Mouse (Mus musculus) right cerebral cortex, postnatal 25 days (tissue): Measurements from ENCODE around the gene Sf3a2.

ENCODE experiments used
- DNase-seq: peaks from one replicate; pipeline ENCODE4 v3.0.0; 2022

Sf3a2 gene

GRCm38 (mm10) chr10:80776358-80776869 lies 21.6 kb upstream of the Sf3a2 start:
- DNase-seq: no peak

- no peak for DNase-seq
These were observed 20.9 kb upstream of the Sf3a2 start for GRCm38 (mm10) chr10:80777123-80777522.

- no peak for DNase-seq
These were observed 18.4 kb upstream of the Sf3a2 start for GRCm38 (mm10) chr10:80779565-80779964.

- no peak for DNase-seq
These were observed 13.7 kb upstream of the Sf3a2 start for GRCm38 (mm10) chr10:80784302-80784701.

- no peak for DNase-seq
These were observed 13.1 kb upstream of the Sf3a2 start for GRCm38 (mm10) chr10:80784871-80785270.

- DNase-seq: no peak
These were observed 12.0 kb upstream of the Sf3a2 start for GRCm38 (mm10) chr10:80785963-80786362.

- DNase-seq: no peak
These were observed 10.5 kb upstream of the Sf3a2 start for GRCm38 (mm10) chr10:80787517-80787916.

- no peak for DNase-seq
These were observed 7.1 kb upstream of the Sf3a2 start for GRCm38 (mm10) chr10:80790761-80791404.

GRCm38 (mm10) chr10:80791476-80792174 lies 6.4 kb upstream of the Sf3a2 start:
- DNase-seq: no peak

- no peak for DNase-seq
These were observed 5.6 kb upstream of the Sf3a2 start for GRCm38 (mm10) chr10:80792175-80793032.

- no peak for DNase-seq
These were observed 4.8 kb upstream of the Sf3a2 start for GRCm38 (mm10) chr10:80793033-80793784.

- DNase-seq: no peak
These were observed 4.2 kb upstream of the Sf3a2 start for GRCm38 (mm10) chr10:80793803-80794202.

- no peak for DNase-seq
These were observed 3.2 kb upstream of the Sf3a2 start for GRCm38 (mm10) chr10:80794750-80795149.

GRCm38 (mm10) chr10:80796307-80796848 lies 1.6 kb upstream of the Sf3a2 start:
- DNase-seq: no peak

GRCm38 (mm10) chr10:80797186-80798149 lies 530 bp upstream of the Sf3a2 start:
- DNase-seq: no peak

- no peak for DNase-seq
These were observed 1.1 kb downstream of the Sf3a2 start for GRCm38 (mm10) chr10:80799070-80799566.

GRCm38 (mm10) chr10:80802204-80802912 lies 4.4 kb downstream of the Sf3a2 start:
- DNase-seq: no peak

GRCm38 (mm10) chr10:80802996-80803395 lies 5.0 kb downstream of the Sf3a2 start:
- DNase-seq: no peak

GRCm38 (mm10) chr10:80804340-80804739 lies 6.3 kb downstream of the Sf3a2 start:
- DNase-seq: no peak

GRCm38 (mm10) chr10:80804916-80805315 lies 6.9 kb downstream of the Sf3a2 start, which contains the start of gene Amh:
Gene Amh (plus strand): TSS chr10:80805243.
- DNase-seq: no peak
